Mouse (Mus musculus): Measurements from ENCODE around the gene Nme8. TPM values are rescaled to one million over a fixed set of nuclear protein-coding genes. Genes with fewer than 3 reads are reported as not detected.

The Nme8 gene
- polyA plus RNA-seq (2012; rRNA removed; ENCODE audit: low replicate concordance): not detected in 2 replicates

GRCm38 (mm10) chr13:19697790-19698189 is at the start of gene Nme8:
Gene Nme8, minus strand, starts transcription at chr13:19697794.

GRCm38 (mm10) chr13:19622573-19623227 is 74.9 kb downstream of the Nme8 start, which contains the start of gene Sfrp4:
Gene Sfrp4, plus strand, starts transcription at chr13:19623104.

GRCm38 (mm10) chr13:19619216-19619927 is 78.2 kb downstream of the Nme8 start, which contains the start of gene Epdr1:
Gene Epdr1, minus strand, starts transcription at chr13:19619927.

Other genes starting within 250 kb of the Nme8 start
- gene Epdr1, start 77.9 kb downstream of the Nme8 start, polyA plus RNA-seq (2012; rRNA removed; ENCODE audit: low replicate concordance): 14.1 and 50.9 TPM in 2 replicates
- gene Sfrp4, start 74.7 kb downstream of the Nme8 start, polyA plus RNA-seq (2012; rRNA removed; ENCODE audit: low replicate concordance): 26.5 and 75.4 TPM in 2 replicates
- 0.09 and 0.41 TPM in 2 replicates for gene Gpr141, start 126.5 kb upstream of the Nme8 start, polyA plus RNA-seq (2012; rRNA removed; ENCODE audit: low replicate concordance)